Mouse (Mus musculus): ENCODE results near the gene Mdga2. TPM values are rescaled to one million over a fixed set of nuclear protein-coding genes. Genes with fewer than 3 reads are reported as not detected.

Mdga2 gene
- total and polyA plus RNA-seq, 3 experiments: 0.27 TPM; not detected in 2

- no peak overlapping the region for H3K4me3 ChIP-seq (replicated peaks in 1 of 3; ENCODE audit: low read depth in 2 of 3, low read length in 2 of 3, poor library complexity in 1 of 3)
- TF ChIP-seq ELF1 (IDR thresholded peaks at IDR 0.05; ENCODE audit: low read depth, low read length): no peak
- no peak for TF ChIP-seq E2F4 (IDR thresholded peaks at IDR 0.05; ENCODE audit: insufficient replicate concordance, low read depth, low read length)
- TF ChIP-seq POLR2AphosphoS2 (IDR thresholded peaks at IDR 0.05; ENCODE audit: low read depth, low read length): no peak
- TF ChIP-seq NELFE (IDR thresholded peaks at IDR 0.05; ENCODE audit: low read depth, low read length): no peak
- TF ChIP-seq ZMIZ1 (IDR thresholded peaks at IDR 0.05; ENCODE audit: low read depth, low read length): no peak
- TF ChIP-seq EP300 (IDR thresholded peaks at IDR 0.05; ENCODE audit: low read length): no peak
- TF ChIP-seq JUND (conservative IDR thresholded peaks at IDR 0.05; ENCODE audit: low read depth, low read length): no peak
- no peak for TF ChIP-seq ZC3H11A (IDR thresholded peaks at IDR 0.05; ENCODE audit: low read depth, low read length)
- no peak for TF ChIP-seq SMC3 (IDR thresholded peaks at IDR 0.05; ENCODE audit: low read depth, low read length)
- no peak for TF ChIP-seq UBTF (IDR thresholded peaks at IDR 0.05; ENCODE audit: low read depth, low read length)
- TF ChIP-seq BHLHE40 (IDR thresholded peaks at IDR 0.05; ENCODE audit: low read depth, low read length): no peak
- no peak for TF ChIP-seq CHD2 (IDR thresholded peaks at IDR 0.05; ENCODE audit: low read length)
- no peak for TF ChIP-seq CTCF (conservative IDR thresholded peaks at IDR 0.05 in 1 of 2, IDR thresholded peaks at IDR 0.05 in 1 of 2; ENCODE audit: low read depth in 2 of 2, low read length in 2 of 2)
- TF ChIP-seq MAZ (IDR thresholded peaks at IDR 0.05; ENCODE audit: low read depth, low read length): no peak
- no peak for TF ChIP-seq PAX5 (IDR thresholded peaks at IDR 0.05; ENCODE audit: low read length)
- dilution Hi-C loops (cut with MboI; ENCODE audit: extremely low pct_ligation_motif_present, extremely low pct_unique_long_range_greater_than_20kb, low sequenced_read_pairs) (no loop called here), in situ Hi-C loops (cut with MboI; ENCODE audit: low pct_ligation_motif_present, low pct_unique_long_range_greater_than_20kb, low sequenced_read_pairs) (no loop called here)
- DNase-seq (ENCODE audit: extremely low read depth): no peak
- no peak overlapping the region for H3K27ac ChIP-seq (ENCODE audit: insufficient read depth, low read depth)
- H3K79me2 ChIP-seq (replicated peaks; ENCODE audit: control insufficient read depth, extremely low read depth, insufficient read depth, poor library complexity, severe bottlenecking): no peaks in the 10 kb centered on the region
- no peaks in the 10 kb centered on the region for H3K27me3 ChIP-seq (replicated peaks)
- no peaks in the 10 kb centered on the region for H3K4me1 ChIP-seq (ENCODE audit: control insufficient read depth in 1 of 2, insufficient read depth in 2 of 2)
- H3K9me3 ChIP-seq (replicated peaks; ENCODE audit: low read length): no peaks in the 10 kb centered on the region
- no peaks in the 10 kb centered on the region for H3K36me3 ChIP-seq (replicated peaks in 1 of 2; ENCODE audit: control insufficient read depth in 1 of 2, insufficient read depth in 1 of 2, low read length in 1 of 2)
- no peak overlapping the region for H3K9ac ChIP-seq (ENCODE audit: insufficient read depth, low read depth)
- no peak overlapping the region for H3K4me2 ChIP-seq (ENCODE audit: insufficient read depth, low read depth, poor library complexity, severe bottlenecking)
These were observed 127.9 kb downstream of the Mdga2 start for GRCm38 (mm10) chr12:67094414-67094813.

- Histone ChIP-seq H3K9ac (ENCODE audit: insufficient read depth, low read depth) (no peak overlapping the region), H3K36me3 (replicated peaks in 1 of 2; ENCODE audit: control insufficient read depth in 1 of 2, insufficient read depth in 1 of 2, low read length in 1 of 2) (no peaks in the 10 kb centered on the region), H3K4me1 (ENCODE audit: control insufficient read depth in 1 of 2, insufficient read depth in 2 of 2) (no peaks in the 10 kb centered on the region), H3K79me2 (replicated peaks; ENCODE audit: control insufficient read depth, extremely low read depth, insufficient read depth, poor library complexity, severe bottlenecking) (no peaks in the 10 kb centered on the region), H3K9me3 (replicated peaks; ENCODE audit: low read length) (no peaks in the 10 kb centered on the region), H3K4me3 (replicated peaks in 1 of 3; ENCODE audit: low read depth in 2 of 3, low read length in 2 of 3, poor library complexity in 1 of 3) (no peak overlapping the region), H3K27me3 (replicated peaks) (no peaks in the 10 kb centered on the region), H3K4me2 (ENCODE audit: insufficient read depth, low read depth, poor library complexity, severe bottlenecking) (no peak overlapping the region), H3K27ac (ENCODE audit: insufficient read depth, low read depth) (no peak overlapping the region)
- TF ChIP-seq CHD1 (IDR thresholded peaks at IDR 0.05; ENCODE audit: low read depth, low read length): no peak
- no peak for TF ChIP-seq MYC (IDR thresholded peaks at IDR 0.05; ENCODE audit: low read depth, low read length)
- TF ChIP-seq CTCF (conservative IDR thresholded peaks at IDR 0.05 in 1 of 2, IDR thresholded peaks at IDR 0.05 in 1 of 2; ENCODE audit: low read depth in 2 of 2, low read length in 2 of 2): no peak
- no peak for TF ChIP-seq ZNF384 (IDR thresholded peaks at IDR 0.05; ENCODE audit: low read depth, low read length)
- no peak for TF ChIP-seq USF2 (conservative IDR thresholded peaks at IDR 0.05; ENCODE audit: low read depth, low read length)
- no peak for TF ChIP-seq POLR2A (IDR thresholded peaks at IDR 0.05; ENCODE audit: low read depth, low read length)
- no peak for TF ChIP-seq MAFK (IDR thresholded peaks at IDR 0.05; ENCODE audit: insufficient replicate concordance, low read length)
- no peak for TF ChIP-seq POLR2AphosphoS2 (IDR thresholded peaks at IDR 0.05; ENCODE audit: low read depth, low read length)
- TF ChIP-seq E2F4 (IDR thresholded peaks at IDR 0.05; ENCODE audit: insufficient replicate concordance, low read depth, low read length): no peak
- no peak for TF ChIP-seq MXI1 (IDR thresholded peaks at IDR 0.05; ENCODE audit: low read depth, low read length)
- no peak for TF ChIP-seq ZMIZ1 (IDR thresholded peaks at IDR 0.05; ENCODE audit: low read depth, low read length)
- TF ChIP-seq USF1 (IDR thresholded peaks at IDR 0.05; ENCODE audit: low read depth, low read length): no peak
- TF ChIP-seq KAT2A (IDR thresholded peaks at IDR 0.05; ENCODE audit: insufficient replicate concordance, low read length): no peak
- TF ChIP-seq MAZ (IDR thresholded peaks at IDR 0.05; ENCODE audit: low read depth, low read length): no peak
- TF ChIP-seq SIN3A (IDR thresholded peaks at IDR 0.05; ENCODE audit: low read length): no peak
- TF ChIP-seq SMC3 (IDR thresholded peaks at IDR 0.05; ENCODE audit: low read depth, low read length): no peak
- no peak for TF ChIP-seq GABPA (IDR thresholded peaks at IDR 0.05; ENCODE audit: insufficient replicate concordance, low read depth, low read length)
- no peak for DNase-seq (ENCODE audit: extremely low read depth)
- in situ Hi-C loops (cut with MboI; ENCODE audit: low pct_ligation_motif_present, low pct_unique_long_range_greater_than_20kb, low sequenced_read_pairs) (no loop called here), dilution Hi-C loops (cut with MboI; ENCODE audit: extremely low pct_ligation_motif_present, extremely low pct_unique_long_range_greater_than_20kb, low sequenced_read_pairs) (no loop called here)
These were observed 131.9 kb downstream of the Mdga2 start for GRCm38 (mm10) chr12:67090420-67090965.
